Mouse (Mus musculus) spleen, adult 18-20 months (tissue): ENCODE results near the gene Galnt2.

Experiments
- DNase-seq, 2 experiments: peaks; one replicate each; pipeline ENCODE4 v3.0.0; 2022; ENCODE audit warnings: mixed read lengths in 2 of 2

The Galnt2 gene

DNA sequence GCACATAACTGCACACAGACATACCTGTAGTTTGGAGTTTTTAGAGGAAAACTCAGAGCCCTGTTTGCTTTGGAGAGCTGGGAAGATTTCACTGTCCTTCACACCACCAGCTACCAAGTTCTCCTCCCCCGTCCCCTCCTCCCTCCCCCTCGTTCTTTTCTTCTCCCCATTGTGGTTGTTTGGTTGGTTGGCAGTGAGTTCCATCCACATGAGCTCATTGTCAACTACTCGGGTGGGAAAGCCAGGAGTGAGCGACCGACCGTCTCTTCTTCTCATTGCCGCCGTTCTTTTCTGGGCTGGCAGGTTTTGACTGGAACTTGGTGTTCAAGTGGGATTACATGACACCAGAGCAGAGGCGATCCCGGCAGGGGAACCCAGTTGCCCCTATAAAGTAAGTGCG is 100.5 kb downstream of the Galnt2 start:
- DNase-seq, result no peak

GRCm38 (mm10) chr8:124336302-124336701 is 105.1 kb downstream of the Galnt2 start:
- no peak for DNase-seq

GRCm38 (mm10) chr8:124339742-124340141 is 108.6 kb downstream of the Galnt2 start:
- DNase-seq, result no peak

DNA sequence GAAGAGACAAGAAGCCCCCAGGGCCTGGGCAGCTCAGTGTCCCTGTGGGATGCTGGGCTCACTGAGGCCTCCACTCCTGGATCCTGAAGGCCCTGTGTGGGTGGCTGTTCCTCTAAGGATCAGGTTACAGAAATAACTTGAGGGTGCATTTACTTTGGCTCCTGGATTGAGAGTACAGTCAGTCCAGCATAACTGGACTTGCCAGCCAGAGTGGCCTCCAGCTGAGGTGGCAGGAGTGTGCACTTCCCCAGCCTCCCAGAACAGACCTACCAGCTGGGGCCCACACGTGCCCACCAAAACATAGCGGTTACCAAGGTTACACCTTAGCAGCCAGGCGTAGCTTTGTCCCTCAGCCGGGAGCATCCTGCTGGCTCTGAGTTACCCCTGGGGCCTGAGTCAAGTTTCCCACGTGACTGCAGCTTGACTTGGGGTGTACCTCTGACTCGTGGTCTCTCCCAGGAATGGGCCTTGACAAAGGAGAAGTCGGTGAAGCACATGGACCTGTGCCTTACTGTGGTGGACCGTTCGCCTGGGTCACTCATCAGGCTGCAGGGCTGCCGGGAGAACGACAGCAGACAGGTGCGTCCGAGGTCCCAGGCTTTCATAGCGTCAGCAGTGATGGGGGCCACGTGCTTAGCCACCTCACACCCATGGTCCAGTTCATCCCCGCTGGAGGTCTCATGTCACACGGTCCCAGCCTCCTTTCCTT is 109.3 kb downstream of the Galnt2 start:
- no peak for DNase-seq

DNA sequence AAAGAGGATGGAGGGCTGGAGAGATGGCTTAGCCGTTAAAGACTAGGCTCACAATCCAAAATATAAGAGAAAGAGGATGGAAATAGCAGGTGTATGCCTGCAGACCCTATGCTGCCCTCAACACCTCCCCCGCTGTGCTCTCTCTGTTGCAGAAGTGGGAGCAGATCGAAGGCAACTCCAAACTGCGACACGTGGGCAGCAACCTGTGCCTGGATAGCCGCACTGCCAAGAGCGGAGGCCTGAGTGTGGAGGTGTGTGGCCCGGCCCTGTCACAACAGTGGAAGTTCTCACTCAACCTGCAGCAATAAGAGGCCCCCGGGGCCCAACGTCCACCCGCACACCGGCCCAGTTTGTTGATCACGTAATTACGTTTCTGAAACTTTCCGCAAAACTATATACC is 112.0 kb downstream of the Galnt2 start:
- DNase-seq, result no peak

GRCm38 (mm10) chr8:124343991-124344390 is 112.8 kb downstream of the Galnt2 start:
- no peak for DNase-seq

- no peak for DNase-seq
Measured at GRCm38 (mm10) chr8:124345098-124345497, 113.9 kb downstream of the Galnt2 start.

GRCm38 (mm10) chr8:124346852-124347523 is 115.8 kb downstream of the Galnt2 start:
- peak in 1 of 2 experiments; percentile 69 for DNase-seq

- no peak for DNase-seq
Measured at GRCm38 (mm10) chr8:124348087-124348486, 116.9 kb downstream of the Galnt2 start.

DNA sequence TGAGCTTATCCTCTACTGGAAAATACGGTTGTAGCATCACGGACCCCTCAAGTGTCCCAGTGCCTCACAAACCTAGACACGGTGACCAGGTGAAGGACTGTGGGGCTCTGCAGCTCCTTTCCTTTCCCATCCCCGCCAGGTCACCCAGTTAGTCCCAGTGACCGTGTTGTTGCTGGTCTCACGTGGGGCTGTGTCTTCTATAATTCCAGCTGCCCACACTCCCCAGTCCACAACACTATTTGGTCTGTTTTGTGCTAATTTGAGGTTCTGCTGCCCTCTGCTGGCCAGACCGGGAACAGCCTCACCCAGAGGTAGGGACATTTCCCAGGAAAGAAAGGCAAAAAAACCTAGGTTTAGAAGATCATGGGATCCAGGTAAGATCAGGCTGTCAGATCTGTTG is 118.5 kb downstream of the Galnt2 start:
- peak; percentile 37 to 78 for DNase-seq

DNA sequence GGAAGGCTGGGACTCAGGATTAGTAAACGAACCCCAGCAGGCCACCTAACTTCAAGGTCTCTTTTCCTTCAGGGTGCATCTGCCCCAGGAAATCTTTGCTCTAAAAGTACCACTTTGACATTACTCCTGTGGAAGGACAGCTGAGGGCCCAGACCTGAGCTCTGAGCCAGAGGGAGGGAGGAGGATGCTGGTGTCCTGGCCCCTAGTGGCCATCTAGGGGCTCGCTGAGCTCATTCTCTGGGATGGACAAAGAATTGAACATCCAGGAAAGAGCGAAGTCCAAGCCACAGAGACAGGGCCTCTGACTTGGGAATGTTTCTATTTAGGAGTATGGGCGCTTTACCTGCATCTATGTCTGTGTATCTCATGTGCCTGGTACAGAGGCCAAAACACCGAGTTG is 120.4 kb downstream of the Galnt2 start:
- no peak for DNase-seq

GRCm38 (mm10) chr8:124360911-124361310 is 129.7 kb downstream of the Galnt2 start:
- no peak for DNase-seq

- DNase-seq, result no peak
Measured at GRCm38 (mm10) chr8:124361773-124362427, 130.7 kb downstream of the Galnt2 start.

GRCm38 (mm10) chr8:124362589-124362988 is 131.4 kb downstream of the Galnt2 start:
- no peak for DNase-seq

GRCm38 (mm10) chr8:124363337-124363736 is 132.1 kb downstream of the Galnt2 start:
- no peak for DNase-seq

DNA sequence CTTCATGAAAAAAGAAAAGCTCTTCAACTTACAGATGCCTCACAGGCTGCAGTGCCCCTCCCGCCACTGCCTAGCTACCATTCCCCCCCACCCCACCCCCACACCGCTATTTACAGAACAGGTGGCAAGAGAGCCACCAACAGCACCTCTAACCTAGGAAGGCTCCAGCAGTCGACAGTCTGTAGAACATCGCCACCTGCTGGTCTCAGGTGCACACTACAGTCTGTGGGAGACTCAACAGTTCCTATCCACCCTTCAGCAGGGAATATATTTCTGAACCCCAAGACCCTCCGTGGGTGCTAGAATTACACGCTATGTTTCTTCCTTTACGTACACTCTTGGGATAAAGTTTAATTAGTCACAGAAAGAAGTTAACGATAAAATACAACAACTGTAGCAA is 137.0 kb downstream of the Galnt2 start:
- DNase-seq, result peak; percentile 27 to 68

GRCm38 (mm10) chr8:124370422-124371183 is 139.4 kb downstream of the Galnt2 start:
- DNase-seq, result no peak

DNA sequence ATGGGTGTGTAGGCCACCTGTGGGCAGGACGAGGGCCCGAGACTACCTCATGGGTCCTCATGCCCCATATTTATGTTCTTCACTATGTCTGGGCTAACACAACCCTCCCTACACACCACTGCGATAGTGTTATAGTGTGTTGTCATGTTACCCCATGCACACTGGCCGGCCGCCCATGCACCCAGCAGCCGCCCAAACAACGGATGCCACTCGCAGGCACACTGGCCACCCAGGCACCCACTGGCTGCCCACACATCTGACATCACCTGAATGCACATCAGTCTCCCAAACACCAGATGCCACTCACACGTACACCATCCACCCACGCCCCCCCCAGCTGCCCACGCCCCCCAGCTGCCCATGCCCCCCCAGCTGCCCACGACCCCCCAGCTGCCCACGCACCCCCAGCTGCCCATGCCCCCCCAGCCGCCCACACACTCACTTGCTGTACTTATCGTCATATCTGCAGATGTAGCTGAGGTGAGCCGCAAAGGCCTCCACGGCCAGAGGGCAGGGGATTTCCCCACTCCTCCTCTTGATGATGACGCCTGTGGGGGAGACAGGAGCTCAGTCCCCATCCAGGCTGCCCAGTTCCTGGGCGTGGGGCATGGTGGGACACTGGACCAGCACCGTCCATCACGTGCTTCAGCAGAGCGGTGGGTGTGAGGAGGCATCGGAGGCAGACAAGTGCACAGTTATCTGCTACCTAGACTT is 140.4 kb downstream of the Galnt2 start:
- DNase-seq, result no peak

DNA sequence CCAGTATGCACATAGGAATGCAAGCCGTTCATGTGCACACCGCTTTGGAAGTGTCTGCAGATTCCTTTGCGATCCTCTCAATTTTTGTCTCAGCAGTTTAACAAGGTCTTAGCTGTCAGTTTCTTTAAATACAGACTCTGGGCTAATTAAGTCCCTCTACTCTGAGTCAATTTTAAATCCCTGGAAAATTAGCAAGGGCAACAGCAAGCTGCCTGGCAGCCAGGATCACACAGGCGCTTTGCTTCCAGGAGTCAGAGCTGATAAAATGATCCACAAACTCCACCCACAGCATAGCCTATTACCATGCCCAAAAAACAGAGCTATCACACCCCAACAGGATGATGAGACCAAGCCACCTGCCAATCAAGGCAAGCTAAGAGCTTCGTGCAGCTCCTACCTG is 142.6 kb downstream of the Galnt2 start:
- no peak for DNase-seq

DNA sequence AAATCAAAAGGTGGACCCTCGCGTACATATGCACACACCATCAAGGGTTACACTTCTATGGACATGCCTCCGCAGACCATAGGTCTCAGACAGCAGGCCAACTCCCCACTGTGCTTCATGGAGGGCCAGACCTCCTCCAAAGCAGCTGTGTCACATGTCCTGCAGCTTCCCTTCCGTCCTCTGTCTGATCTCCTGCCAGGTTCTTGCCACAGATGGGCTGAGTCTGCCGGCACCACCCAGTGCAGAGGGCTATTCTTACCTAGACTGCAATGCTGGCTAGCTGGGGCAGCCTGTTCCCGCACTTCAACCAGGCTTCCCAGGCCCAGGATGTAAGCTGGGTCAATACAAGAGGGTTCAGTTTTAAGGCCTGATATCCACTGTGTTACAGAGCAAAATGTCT is 144.0 kb downstream of the Galnt2 start:
- no peak for DNase-seq

DNA sequence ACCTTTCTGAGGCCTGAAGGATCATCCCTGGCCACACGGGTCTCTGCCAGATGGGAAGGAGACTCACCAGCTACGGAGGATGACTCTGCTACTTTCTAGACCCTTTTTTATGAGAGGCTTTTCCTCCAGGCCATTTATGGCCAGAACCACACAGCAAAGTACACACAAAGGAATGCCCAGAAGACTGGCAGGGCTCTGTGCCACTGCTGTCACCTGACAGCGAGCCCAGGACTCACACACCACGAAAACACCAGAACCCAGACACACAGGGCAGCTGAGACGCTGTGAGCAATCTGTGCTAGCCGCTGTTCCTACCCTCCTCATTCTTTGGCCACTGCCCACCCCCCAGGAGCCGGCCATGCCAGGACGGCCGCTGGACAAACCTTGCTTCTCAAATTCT is 144.5 kb downstream of the Galnt2 start:
- DNase-seq, result no peak

DNA sequence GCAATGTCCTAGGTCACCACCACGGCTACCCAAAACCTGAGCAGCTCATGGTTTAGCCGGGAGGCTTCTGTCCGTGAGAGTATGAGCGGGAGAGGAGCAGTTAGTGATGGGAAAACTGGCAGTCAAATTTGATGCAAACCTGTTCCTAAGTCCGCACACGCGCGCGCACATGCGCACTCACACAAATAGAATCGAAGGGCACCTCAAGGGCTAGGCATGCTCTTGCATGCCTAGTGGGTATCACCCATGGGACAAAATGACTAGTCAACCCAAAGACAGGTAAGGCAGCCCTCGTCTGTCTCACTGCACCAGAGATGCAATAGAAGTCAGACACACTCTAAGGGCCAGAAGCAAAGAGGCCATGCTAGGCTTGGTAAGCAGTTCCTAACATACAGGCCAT is 145.2 kb downstream of the Galnt2 start:
- no peak for DNase-seq

- DNase-seq, result no peak
Measured at GRCm38 (mm10) chr8:124379289-124379688, 148.1 kb downstream of the Galnt2 start.
